Comparison of ENCODE assay signal across 21 mouse cellular contexts in genomic region chr19:20194511-20194910, GRCm38 (mm10).
DNase-seq lines count a peak whose midpoint lies in the region; ATAC-seq and TF ChIP-seq lines count a peak whose summit lies in the region.
"Had no signal": no experiment of that assay in that cellular context is flagged by ENCODE, and none has a peak within 500 bp of the region (broad histone marks: within the 10 kb centered on the region; RNA-seq: fewer than 3 reads in every experiment).

No protein-coding gene starts in this region.

- no peak for TF ChIP-seq CTCF in left cerebral cortex, adult 2 months (IDR thresholded peaks at IDR 0.05)

- peak overlapping the region; percentile 64 for H3K27ac ChIP-seq in left cerebral cortex, adult 2 months

- H3K4me3 ChIP-seq in left cerebral cortex, adult 2 months, result no peak overlapping the region

- DNase-seq in frontal cortex, postnatal 25 days (ENCODE audit: low spot score in 2 of 2), result no peak
- no peak for DNase-seq in left cerebral cortex, adult 2 months (ENCODE audit: extremely low spot score in 1 of 2, low spot score in 2 of 2)
- no peak for DNase-seq in left cerebral cortex, adult 11 months (ENCODE audit: low spot score)
- peak; percentile 35 for DNase-seq in brain, adult 2 months (ENCODE audit: low read depth, low spot score)
- DNase-seq in telencephalon, adult 2 months (ENCODE audit: low read depth, low spot score), result peak; percentile 36
- DNase-seq in layer of hippocampus, adult 11-12 months (ENCODE audit: low spot score), result no peak
- DNase-seq in layer of hippocampus, adult 18-20 months (ENCODE audit: low spot score in 2 of 2), result no peak
- DNase-seq: adrenal gland, adult 2 months; adrenal gland, adult 8-10 months; adrenal gland, postnatal 10 days; adrenal gland, postnatal 14 days; adrenal gland, postnatal 25 days; adrenal gland, postnatal 36 days; B cell, adult 2 months; cerebellum, adult 11 months; cerebellum, adult 11-12 months; cerebellum, adult 18-20 months had no signal

- intact Hi-C loops in left cerebral cortex, adult 2 months (cut with DNase I), result no loop called here

- peak; percentile 92 for ATAC-seq in frontal cortex, adult (ENCODE audit: low TSS enrichment)
- ATAC-seq: activated CD4-positive, CD25-positive, alpha-beta regulatory T cell, adult 4 months; CD4-positive, CD25-positive, alpha-beta regulatory T cell, adult 4 months; Patski had no signal

Comparison
In these comparisons a context has a peak if more than half of its experiments do, and no peak if none do; other contexts are left out.
1. DNase-seq: peak in brain, adult 2 months (single experiment) and telencephalon, adult 2 months (single experiment); none in frontal cortex, postnatal 25 days (0 of 2), left cerebral cortex, adult 2 months (0 of 2), left cerebral cortex, adult 11 months (single experiment), layer of hippocampus, adult 11-12 months (single experiment) and layer of hippocampus, adult 18-20 months (0 of 2).